ENCODE assay signal across 28 mouse cellular contexts in genomic region chr2:84393236-84393635, GRCm38 (mm10). TPM values are rescaled to one million over a fixed set of nuclear protein-coding genes. Genes with fewer than 3 reads are reported as not detected.
A peak's percentile ranks its signal among the peaks of the same experiment; 100 is the strongest.
DNase-seq lines count a peak whose midpoint lies in the region; ATAC-seq lines count a peak whose summit lies in the region.
"Had no signal": no experiment of that assay in that cellular context is flagged by ENCODE, and none has a peak within 500 bp of the region (broad histone marks: within the 10 kb centered on the region; RNA-seq: fewer than 3 reads in every experiment).

No protein-coding gene starts in this region.

- WGBS in liver, embryonic 12.5 days (ENCODE audit: insufficient replicate concordance) = 68% methylated on average over 4 of the region's 4 CpGs

- no peak overlapping the region for H3K27ac ChIP-seq in liver, embryonic 12.5 days
- H3K27ac ChIP-seq: embryonic facial prominence, embryonic 13.5 days; forebrain, embryonic 10.5 days; forebrain, embryonic 15.5 days; gastrocnemius, adult 2 months; hindbrain, embryonic 12.5 days; layer of hippocampus, adult 2 months; limb, embryonic 10.5 days; limb, embryonic 15.5 days; macrophage; midbrain, embryonic 12.5 days; neural tube, embryonic 12.5 days had no signal

- H3K36me3 ChIP-seq in liver, embryonic 12.5 days = no peaks in the 10 kb centered on the region
- H3K36me3 ChIP-seq: embryonic facial prominence, embryonic 13.5 days; forebrain, embryonic 10.5 days; forebrain, embryonic 15.5 days; hindbrain, embryonic 12.5 days; limb, embryonic 10.5 days; limb, embryonic 15.5 days; midbrain, embryonic 12.5 days; neural tube, embryonic 12.5 days had no signal

- H3K4me2 ChIP-seq in liver, embryonic 12.5 days = no peak overlapping the region
- H3K4me2 ChIP-seq: embryonic facial prominence, embryonic 13.5 days; forebrain, embryonic 15.5 days; hindbrain, embryonic 12.5 days; limb, embryonic 15.5 days; midbrain, embryonic 12.5 days; neural tube, embryonic 12.5 days had no signal

- peak; percentile 30 to 49 for DNase-seq in heart, adult 18-20 months
- DNase-seq in heart, postnatal 36 days = no peak
- no peak for DNase-seq in liver
- DNase-seq in layer of hippocampus, adult 9-10 months (ENCODE audit: low spot score) = no peak
- DNase-seq: adrenal gland, postnatal 14 days; cerebellum, adult 11-12 months; cerebellum, adult 9-11 months; gastrocnemius, adult 2 months; gastrocnemius, postnatal 36 days; heart, postnatal 14 days; right cerebral cortex, adult 18-20 months; spleen, adult 18-20 months; thymus, postnatal 25 days had no signal

- no peaks in the 10 kb centered on the region for H3K27me3 ChIP-seq in liver, embryonic 12.5 days (replicated peaks)
- H3K27me3 ChIP-seq: embryonic facial prominence, embryonic 13.5 days; forebrain, embryonic 15.5 days; hindbrain, embryonic 12.5 days; limb, embryonic 15.5 days; midbrain, embryonic 12.5 days; neural tube, embryonic 12.5 days had no signal

- no peak overlapping the region for H3K4me3 ChIP-seq in liver, embryonic 12.5 days
- H3K4me3 ChIP-seq: embryonic facial prominence, embryonic 13.5 days; forebrain, embryonic 10.5 days; forebrain, embryonic 15.5 days; gastrocnemius, adult 2 months; hindbrain, embryonic 12.5 days; layer of hippocampus, adult 2 months; limb, embryonic 10.5 days; limb, embryonic 15.5 days; midbrain, embryonic 12.5 days; myocyte; neural tube, embryonic 12.5 days had no signal

- peaks cover 16% of the 10 kb centered on the region for H3K4me1 ChIP-seq in liver, embryonic 12.5 days
- H3K4me1 ChIP-seq: embryonic facial prominence, embryonic 13.5 days; forebrain, embryonic 15.5 days; hindbrain, embryonic 12.5 days; limb, embryonic 10.5 days; limb, embryonic 15.5 days; neural tube, embryonic 12.5 days had no signal

- no peak overlapping the region for H3K9ac ChIP-seq in liver, embryonic 12.5 days
- H3K9ac ChIP-seq: embryonic facial prominence, embryonic 13.5 days; forebrain, embryonic 15.5 days; hindbrain, embryonic 12.5 days; limb, embryonic 15.5 days; midbrain, embryonic 12.5 days; neural tube, embryonic 12.5 days had no signal

- intact Hi-C loops in heart, postnatal 36 days (cut with DNase I) = no loop called here

- ATAC-seq in liver, embryonic 12.5 days = peak; percentile 35; the same call in 1 of the 2 replicates
- peak; percentile 87 for ATAC-seq in common myeloid progenitor, adult 5-6 weeks (replicated peaks; ENCODE audit: low read depth, poor library complexity, severe bottlenecking)
- 0 out of 2 replicates have a peak, but pooled peaks have one; percentile 54 for ATAC-seq in megakaryocyte-erythroid progenitor cell, adult 5-6 weeks (replicated peaks; ENCODE audit: low FRiP score, low TSS enrichment, poor library complexity, severe bottlenecking)
- ATAC-seq: forebrain, embryonic 15.5 days; intestine, embryonic 16.5 days had no signal

- no peaks in the 10 kb centered on the region for H3K9me3 ChIP-seq in liver, embryonic 12.5 days (replicated peaks)
- H3K9me3 ChIP-seq: embryonic facial prominence, embryonic 13.5 days; forebrain, embryonic 10.5 days; forebrain, embryonic 15.5 days; hindbrain, embryonic 12.5 days; limb, embryonic 10.5 days; limb, embryonic 15.5 days; midbrain, embryonic 12.5 days; neural tube, embryonic 12.5 days had no signal

RNA-seq across cellular contexts. Expression of gene Calcrl, which starts 32.0 kb away (rescaled TPM):
- total RNA-seq in heart, adult 18-20 months (2021) = 10 to 100 TPM; 25.3 to 27.4 TPM
- 10 to 100 TPM; 29.2 to 31.4 TPM for total RNA-seq in heart, postnatal 36 days (2021)
- polyA plus RNA-seq in liver, embryonic 12.5 days (2016; fragmentation: Nextera tagmentation; extraction: Ambion mirVana) = 22.1 and 24.6 TPM in 2 replicates
- total RNA-seq in common myeloid progenitor, adult 5-6 weeks (2017) = 100 and 111 TPM in 2 replicates
- 4.3 and 5.1 TPM in 2 replicates for total RNA-seq in megakaryocyte-erythroid progenitor cell, adult 5-6 weeks (2014; fragmentation: Nextera tagmentation)
- total RNA-seq in megakaryocyte-erythroid progenitor cell, adult 5-6 weeks (2017) = 23.2 and 37.4 TPM in 2 replicates

Comparison
In these comparisons a context has a peak if more than half of its experiments do, and no peak if none do; other contexts are left out.
1. DNase-seq: peak in heart, adult 18-20 months (2 of 2); none in heart, postnatal 36 days (0 of 2), liver (single experiment) and layer of hippocampus, adult 9-10 months (single experiment).
2. ATAC-seq: peak in every context shown above with its lines; median percentile 87 in common myeloid progenitor, adult 5-6 weeks; 54 in megakaryocyte-erythroid progenitor cell, adult 5-6 weeks; 35 in liver, embryonic 12.5 days.